ENCODE assay signal across 26 mouse cellular contexts in genomic region chr17:42452235-42452634, GRCm38 (mm10).
DNase-seq lines count a peak whose midpoint lies in the region; ATAC-seq lines count a peak whose summit lies in the region.
"Had no signal": no experiment of that assay in that cellular context is flagged by ENCODE, and none has a peak within 500 bp of the region (broad histone marks: within the 10 kb centered on the region; RNA-seq: fewer than 3 reads in every experiment).

No protein-coding gene starts in this region.

- no peaks in the 10 kb centered on the region for H3K9me3 ChIP-seq in hindbrain, embryonic 15.5 days
- no peaks in the 10 kb centered on the region for H3K9me3 ChIP-seq in hindbrain, embryonic 14.5 days (ENCODE audit: control insufficient read depth, low read length)
- H3K9me3 ChIP-seq: embryonic facial prominence, embryonic 13.5 days; G1E; kidney, embryonic 15.5 days; limb, embryonic 15.5 days; liver, embryonic 15.5 days had no signal

- H3K4me2 ChIP-seq in hindbrain, embryonic 15.5 days, result no peak overlapping the region
- no peak overlapping the region for H3K4me2 ChIP-seq in hindbrain, embryonic 14.5 days (replicated peaks)
- H3K4me2 ChIP-seq: embryonic facial prominence, embryonic 13.5 days; kidney, embryonic 15.5 days; limb, embryonic 15.5 days; liver, embryonic 15.5 days had no signal

- ATAC-seq in hindbrain, embryonic 15.5 days (ENCODE audit: low FRiP score, low read depth), result peak; percentile 48; the same call in 1 of the 2 replicates
- no peak for ATAC-seq in hindbrain, embryonic 14.5 days (ENCODE audit: low FRiP score)
- ATAC-seq: forebrain, embryonic 16.5 days; intestine, postnatal 0 days; lung, postnatal 0 days; midbrain, embryonic 16.5 days; Patski had no signal

- no peaks in the 10 kb centered on the region for H3K27me3 ChIP-seq in hindbrain, embryonic 15.5 days
- no peaks in the 10 kb centered on the region for H3K27me3 ChIP-seq in hindbrain, embryonic 14.5 days (ENCODE audit: control insufficient read depth, insufficient read depth, low read length)
- H3K27me3 ChIP-seq: CH12.LX; embryonic facial prominence, embryonic 13.5 days; kidney, embryonic 15.5 days; limb, embryonic 15.5 days; liver, embryonic 15.5 days; Patski had no signal

- H3K36me3 ChIP-seq in hindbrain, embryonic 15.5 days, result no peaks in the 10 kb centered on the region
- no peaks in the 10 kb centered on the region for H3K36me3 ChIP-seq in hindbrain, embryonic 14.5 days (replicated peaks; ENCODE audit: control insufficient read depth, insufficient read depth)
- H3K36me3 ChIP-seq: embryonic facial prominence, embryonic 13.5 days; G1E; kidney, embryonic 15.5 days; limb, embryonic 15.5 days; liver, embryonic 15.5 days had no signal

- no peak overlapping the region for H3K27ac ChIP-seq in hindbrain, embryonic 15.5 days (replicated peaks)
- H3K27ac ChIP-seq in hindbrain, embryonic 14.5 days, result no peak overlapping the region
- H3K27ac ChIP-seq: embryonic facial prominence, embryonic 13.5 days; heart, adult 2 months; kidney, embryonic 15.5 days; limb, embryonic 15.5 days; liver, embryonic 15.5 days; macrophage had no signal

- no peak for DNase-seq in hindbrain, embryonic 14.5 days (ENCODE audit: low spot score)
- peak; percentile 2 for DNase-seq in CD4-positive helper T cell, adult 2 months (ENCODE audit: low read depth, low spot score)
- DNase-seq in cerebellum, adult 11 months, result peak; percentile 24
- DNase-seq in cerebellum, adult 9-11 months, result peak; percentile 49
- no peak for DNase-seq in heart, adult 8-10 months (ENCODE audit: low spot score)
- no peak for DNase-seq in thymus, adult 18-20 months
- no peak for DNase-seq in lung, adult 18-20 months
- DNase-seq: adrenal gland, adult 2 months; gastrocnemius, postnatal 25 days; heart, adult 2 months; kidney, postnatal 36 days; layer of hippocampus, postnatal 36 days; thymus, postnatal 36 days had no signal

- no peak overlapping the region for H3K9ac ChIP-seq in hindbrain, embryonic 15.5 days
- H3K9ac ChIP-seq in hindbrain, embryonic 14.5 days, result no peak overlapping the region
- H3K9ac ChIP-seq: embryonic facial prominence, embryonic 13.5 days; kidney, embryonic 15.5 days; limb, embryonic 15.5 days; liver, embryonic 15.5 days had no signal

- WGBS in hindbrain, embryonic 15.5 days, result 92% methylated on average over 2 of the region's 2 CpGs
- WGBS in hindbrain, embryonic 14.5 days, result 86% methylated on average over 2 of the region's 2 CpGs

- no peaks in the 10 kb centered on the region for H3K4me1 ChIP-seq in hindbrain, embryonic 15.5 days (replicated peaks)
- no peaks in the 10 kb centered on the region for H3K4me1 ChIP-seq in hindbrain, embryonic 14.5 days (replicated peaks; ENCODE audit: control insufficient read depth, insufficient read depth, low read length)
- H3K4me1 ChIP-seq: embryonic facial prominence, embryonic 13.5 days; kidney, embryonic 15.5 days; liver, embryonic 15.5 days had no signal

- H3K4me3 ChIP-seq in hindbrain, embryonic 15.5 days, result no peak overlapping the region
- H3K4me3 ChIP-seq in hindbrain, embryonic 14.5 days (replicated peaks; ENCODE audit: low read length), result no peak overlapping the region
- H3K4me3 ChIP-seq: embryonic facial prominence, embryonic 13.5 days; heart, adult 2 months; kidney, embryonic 15.5 days; limb, embryonic 15.5 days; liver, embryonic 15.5 days had no signal

Comparison
In these comparisons a context has a peak if more than half of its experiments do, and no peak if none do; other contexts are left out.
1. DNase-seq: peak in CD4-positive helper T cell, adult 2 months (single experiment), cerebellum, adult 11 months (single experiment) and cerebellum, adult 9-11 months (single experiment); none in hindbrain, embryonic 14.5 days (single experiment), heart, adult 8-10 months (single experiment), thymus, adult 18-20 months (0 of 2) and lung, adult 18-20 months (0 of 2).